Mouse (Mus musculus): ENCODE measurements around the gene Spesp1. TPM values are rescaled to one million over a fixed set of nuclear protein-coding genes. Genes with fewer than 3 reads are reported as not detected.

The Spesp1 gene
- polyA plus RNA-seq, 1 experiment from 2014 or later = not detected

DNA sequence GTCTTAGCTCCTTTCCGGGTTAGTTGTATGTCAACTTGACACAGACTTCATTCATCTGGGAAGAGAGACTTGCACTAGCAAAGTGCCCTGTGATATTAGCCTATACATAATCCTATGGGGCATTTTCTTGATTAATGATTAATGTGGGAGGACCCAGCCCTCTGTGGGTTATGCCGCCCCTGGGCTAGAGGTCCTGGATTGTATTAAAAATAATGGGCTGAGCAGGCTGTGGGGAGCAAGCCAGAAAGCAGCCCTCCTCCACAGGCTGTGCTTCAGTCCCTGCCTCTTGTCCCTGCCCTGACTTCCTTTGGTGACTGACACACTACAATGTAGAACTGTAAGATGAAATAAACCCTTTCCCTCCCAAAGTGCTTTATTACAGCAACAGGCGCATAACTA is 37.4 kb downstream of the Spesp1 start:
- Histone ChIP-seq H3K4me1 (peaks cover 7% of the 10 kb centered on the region; the same call in 1 of the 2 replicates), H3K36me3 (no peaks in the 10 kb centered on the region), H3K9me3 (no peaks in the 10 kb centered on the region), H3K27ac (no peak overlapping the region), H3K27me3 (0 out of 2 replicates have a peak, but pooled peaks cover 6% of the 10 kb centered on the region), H3K9ac (no peak overlapping the region), H3K4me2 (replicated peaks) (peak overlapping the region; percentile 55), H3K4me3 (no peak overlapping the region)
- ATAC-seq (ENCODE audit: low FRiP score, low read depth) = no peak; the same call in 1 of the 2 replicates
- 34% methylated on average over 3 of the region's 3 CpGs for WGBS

DNA sequence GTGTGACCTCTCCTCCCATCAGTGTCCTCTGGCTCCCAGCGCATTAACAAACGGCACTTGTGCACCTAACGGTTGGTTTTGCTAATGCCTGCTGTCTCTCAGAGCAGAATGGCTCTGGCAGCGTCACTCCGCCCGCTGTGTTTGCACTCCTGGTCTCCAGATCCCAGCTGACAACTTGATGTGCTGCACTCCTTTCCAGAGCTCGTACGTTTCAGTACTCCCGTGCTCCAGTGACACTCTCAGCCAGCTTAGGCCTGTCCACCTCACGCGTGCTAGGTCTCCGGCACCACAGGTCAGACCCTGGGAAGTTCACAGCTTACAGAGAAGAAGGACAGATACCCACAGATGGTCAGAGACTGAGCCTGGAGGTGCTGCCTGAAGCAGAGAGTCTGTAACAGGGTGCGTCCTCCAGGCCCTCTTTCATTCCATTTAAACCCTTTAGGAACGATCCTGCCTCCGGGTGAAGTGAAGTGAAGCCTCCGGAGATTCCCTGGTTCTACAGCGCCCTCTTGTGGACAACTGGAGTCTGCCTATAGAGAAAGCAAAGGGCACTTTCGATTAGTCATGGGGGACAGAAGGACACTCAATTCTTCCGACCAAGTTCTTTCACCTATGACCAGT is 37.9 kb downstream of the Spesp1 start:
- peak overlapping the region; percentile 55 for H3K4me2 ChIP-seq (replicated peaks)
- H3K36me3 ChIP-seq = no peaks in the 10 kb centered on the region
- H3K9ac ChIP-seq = no peak overlapping the region
- peaks cover 7% of the 10 kb centered on the region; the same call in 1 of the 2 replicates for H3K4me1 ChIP-seq
- H3K27me3 ChIP-seq = 0 out of 2 replicates have a peak, but pooled peaks cover 6% of the 10 kb centered on the region
- no peak overlapping the region for H3K27ac ChIP-seq
- peak overlapping the region; percentile 8; the same call in 1 of the 2 replicates for H3K4me3 ChIP-seq
- H3K9me3 ChIP-seq = no peaks in the 10 kb centered on the region
- peak; percentile 36 for ATAC-seq (ENCODE audit: low FRiP score, low read depth)
- WGBS = 21% methylated on average over 19 of the region's 19 CpGs

DNA sequence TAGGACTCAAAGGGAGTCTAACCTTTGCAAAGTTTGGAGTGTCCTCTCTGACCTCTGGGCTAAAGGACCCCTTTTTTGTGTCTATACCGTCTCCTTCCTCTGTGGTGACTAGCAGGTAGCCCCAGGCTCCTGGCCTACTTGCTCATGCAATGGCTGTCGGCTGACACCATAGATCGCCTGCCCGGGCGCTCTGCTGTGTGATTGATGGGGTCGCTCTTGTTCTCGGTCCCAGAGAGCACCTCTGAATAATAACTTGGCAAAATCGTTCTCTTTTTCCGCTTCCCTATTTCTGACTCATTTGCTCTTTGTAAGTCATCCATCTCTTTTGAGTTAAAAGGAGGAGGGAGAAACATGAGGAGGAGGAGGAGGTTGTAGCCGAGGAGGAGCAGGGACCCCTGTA is 42.0 kb downstream of the Spesp1 start:
- WGBS = 65% methylated on average over 10 of the region's 10 CpGs
- Histone ChIP-seq H3K4me3 (no peak overlapping the region), H3K27ac (no peak overlapping the region), H3K4me1 (peaks cover 7% of the 10 kb centered on the region; the same call in 1 of the 2 replicates), H3K4me2 (replicated peaks) (no peak overlapping the region), H3K9me3 (no peaks in the 10 kb centered on the region), H3K9ac (no peak overlapping the region), H3K27me3 (0 out of 2 replicates have a peak, but pooled peaks cover 3% of the 10 kb centered on the region), H3K36me3 (no peaks in the 10 kb centered on the region)
- no peak for ATAC-seq (ENCODE audit: low FRiP score, low read depth)

DNA sequence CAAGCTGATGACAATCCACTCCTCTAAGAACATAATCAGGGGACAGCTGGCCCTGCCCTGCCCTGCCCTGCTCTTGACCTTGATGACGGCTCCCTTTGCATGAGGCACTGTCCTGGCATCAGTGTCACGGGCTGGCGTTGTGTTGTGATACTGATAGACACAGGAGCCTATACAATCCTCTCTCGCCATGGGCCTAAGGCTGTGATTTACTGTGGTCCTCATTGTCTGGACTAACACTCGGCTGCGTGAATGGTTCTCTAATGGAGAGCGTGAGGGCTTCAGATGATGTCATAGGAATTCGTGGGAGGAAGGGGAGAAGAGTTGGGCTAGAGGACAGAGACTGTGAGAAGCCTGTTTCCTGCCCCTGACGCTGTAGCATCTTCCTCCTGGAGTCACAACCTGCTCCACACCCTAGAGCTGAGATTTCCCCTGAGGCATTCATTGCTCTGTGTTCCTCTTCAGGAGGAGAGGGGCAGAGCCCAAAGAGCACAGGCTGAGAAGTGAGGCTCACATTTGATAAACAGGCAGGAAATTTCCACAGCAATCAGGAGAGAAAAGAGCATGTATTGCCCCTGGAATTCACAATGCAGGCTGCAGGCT is 44.5 kb downstream of the Spesp1 start:
- H3K4me2 ChIP-seq (replicated peaks) = no peak overlapping the region
- no peak overlapping the region for H3K27ac ChIP-seq
- H3K4me3 ChIP-seq = no peak overlapping the region
- H3K9me3 ChIP-seq = no peaks in the 10 kb centered on the region
- ATAC-seq (ENCODE audit: low FRiP score, low read depth) = no peak
- 0 out of 2 replicates have a peak, but pooled peaks cover 3% of the 10 kb centered on the region for H3K4me1 ChIP-seq
- no peaks in the 10 kb centered on the region for H3K36me3 ChIP-seq
- 57% methylated on average over 9 of the region's 9 CpGs for WGBS
- no peaks in the 10 kb centered on the region for H3K27me3 ChIP-seq
- H3K9ac ChIP-seq = no peak overlapping the region

DNA sequence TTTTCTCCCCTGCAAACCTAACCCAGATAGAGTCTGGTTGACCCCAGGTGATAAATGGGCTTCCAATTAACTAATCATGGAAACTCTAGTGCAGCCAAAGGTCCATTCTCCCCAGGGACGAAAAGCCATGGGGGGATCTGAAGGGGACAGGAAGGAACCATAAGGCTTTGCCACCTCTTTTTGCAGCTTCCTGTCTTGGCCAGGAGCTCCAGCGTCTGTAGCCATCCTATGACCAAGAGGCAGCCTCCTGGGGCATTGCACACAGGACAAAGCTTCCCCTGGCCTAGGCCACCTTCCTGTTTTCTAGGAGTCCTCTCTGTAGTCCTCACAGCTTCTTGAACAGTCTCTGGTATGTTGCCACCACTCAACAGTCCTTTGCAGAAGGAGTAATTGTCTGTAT is 46.5 kb downstream of the Spesp1 start:
- no peak overlapping the region for H3K4me2 ChIP-seq (replicated peaks)
- WGBS = 80% methylated on average over 2 of the region's 2 CpGs
- no peak for ATAC-seq (ENCODE audit: low FRiP score, low read depth)

DNA sequence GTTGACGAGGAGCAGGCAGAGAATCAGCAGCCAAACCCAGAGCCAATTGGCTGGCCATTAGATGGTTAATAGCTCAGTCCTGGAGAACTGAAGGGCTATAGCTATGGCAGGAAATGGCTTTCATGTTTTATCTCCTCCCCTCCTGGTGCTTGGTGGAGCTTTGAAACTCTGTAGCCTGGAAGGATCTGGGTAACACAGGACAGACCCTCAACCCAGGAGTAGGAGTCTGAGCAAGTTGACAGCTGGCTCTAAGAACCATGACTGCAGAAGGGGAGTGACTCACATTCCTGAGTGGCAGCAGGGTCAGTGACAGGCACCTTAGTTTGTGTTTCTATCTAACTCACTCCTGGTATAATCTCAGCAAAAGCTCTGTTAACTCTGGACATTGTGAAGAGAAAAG is 49.4 kb downstream of the Spesp1 start:
- Histone ChIP-seq H3K27me3 (no peaks in the 10 kb centered on the region), H3K9ac (no peak overlapping the region), H3K4me2 (replicated peaks) (no peak overlapping the region), H3K36me3 (no peaks in the 10 kb centered on the region), H3K4me1 (0 out of 2 replicates have a peak, but pooled peaks cover 5% of the 10 kb centered on the region), H3K27ac (no peak overlapping the region), H3K9me3 (no peaks in the 10 kb centered on the region), H3K4me3 (no peak overlapping the region)
- 17% methylated on average over 1 of the region's 1 CpGs for WGBS
- ATAC-seq (ENCODE audit: low FRiP score, low read depth) = no peak

More for the DNA sequence above, 46.5 kb downstream of the Spesp1 start:
- H3K4me3 ChIP-seq = no peak overlapping the region
- 0 out of 2 replicates have a peak, but pooled peaks cover 5% of the 10 kb centered on the region for H3K4me1 ChIP-seq
- H3K27me3 ChIP-seq = no peaks in the 10 kb centered on the region
- H3K36me3 ChIP-seq = no peaks in the 10 kb centered on the region
- H3K9me3 ChIP-seq = no peaks in the 10 kb centered on the region
- H3K27ac ChIP-seq = no peak overlapping the region
- H3K9ac ChIP-seq = no peak overlapping the region

DNA sequence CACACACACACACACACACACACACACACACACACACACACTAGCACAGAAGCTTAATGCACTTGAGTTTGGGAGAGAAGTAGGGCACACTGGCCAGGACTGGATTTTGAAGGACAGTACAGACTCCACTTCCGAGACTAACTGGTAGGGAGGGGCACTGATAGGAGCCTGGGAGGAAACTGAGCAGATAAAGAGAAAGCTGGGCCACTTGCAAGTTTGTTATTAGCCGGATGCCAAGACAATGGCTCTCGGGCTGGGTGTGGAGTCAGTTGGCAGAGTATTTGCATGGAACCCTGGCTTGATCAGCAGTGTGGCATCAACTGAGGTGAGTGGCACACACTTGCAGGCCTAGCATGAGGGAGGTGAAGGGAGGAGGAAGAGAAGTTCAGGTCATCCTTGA is 51.0 kb downstream of the Spesp1 start:
- no peak overlapping the region for H3K9ac ChIP-seq
- no peak overlapping the region for H3K4me2 ChIP-seq (replicated peaks)
- H3K27ac ChIP-seq = no peak overlapping the region
- ATAC-seq (ENCODE audit: low FRiP score, low read depth) = no peak
- no peaks in the 10 kb centered on the region for H3K9me3 ChIP-seq
- WGBS = 71% methylated on average over 3 of the region's 3 CpGs
- no peak overlapping the region for H3K4me3 ChIP-seq
- no peaks in the 10 kb centered on the region for H3K27me3 ChIP-seq
- no peaks in the 10 kb centered on the region for H3K36me3 ChIP-seq
- H3K4me1 ChIP-seq = 0 out of 2 replicates have a peak, but pooled peaks cover 5% of the 10 kb centered on the region

DNA sequence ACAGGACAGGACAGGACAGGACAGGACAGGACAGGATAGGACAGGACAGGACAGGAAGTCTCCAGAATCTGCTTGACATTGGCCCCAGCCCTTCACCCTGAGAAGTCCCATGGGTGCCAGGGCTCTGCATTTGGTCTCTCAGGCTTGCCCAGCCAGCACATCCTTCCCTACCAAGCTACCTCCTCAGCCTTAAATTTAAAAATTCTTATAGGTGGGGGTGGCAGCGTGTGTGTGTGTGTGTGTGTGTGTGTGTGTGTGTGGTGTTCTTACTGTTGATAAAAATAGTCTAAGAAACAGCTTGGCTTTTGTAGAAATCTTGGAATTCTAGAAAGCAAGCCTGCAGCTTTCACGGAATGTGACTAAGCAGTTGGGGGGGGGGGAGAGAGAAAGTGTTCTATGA is 52.0 kb downstream of the Spesp1 start:
- no peak overlapping the region for H3K27ac ChIP-seq
- ATAC-seq (ENCODE audit: low FRiP score, low read depth) = no peak
- H3K4me2 ChIP-seq (replicated peaks) = no peak overlapping the region
- no peak overlapping the region for H3K9ac ChIP-seq
- 67% methylated on average over 2 of the region's 2 CpGs for WGBS
- H3K9me3 ChIP-seq = no peaks in the 10 kb centered on the region
- 0 out of 2 replicates have a peak, but pooled peaks cover 5% of the 10 kb centered on the region for H3K4me1 ChIP-seq
- no peaks in the 10 kb centered on the region for H3K27me3 ChIP-seq
- H3K36me3 ChIP-seq = no peaks in the 10 kb centered on the region
- H3K4me3 ChIP-seq = no peak overlapping the region

DNA sequence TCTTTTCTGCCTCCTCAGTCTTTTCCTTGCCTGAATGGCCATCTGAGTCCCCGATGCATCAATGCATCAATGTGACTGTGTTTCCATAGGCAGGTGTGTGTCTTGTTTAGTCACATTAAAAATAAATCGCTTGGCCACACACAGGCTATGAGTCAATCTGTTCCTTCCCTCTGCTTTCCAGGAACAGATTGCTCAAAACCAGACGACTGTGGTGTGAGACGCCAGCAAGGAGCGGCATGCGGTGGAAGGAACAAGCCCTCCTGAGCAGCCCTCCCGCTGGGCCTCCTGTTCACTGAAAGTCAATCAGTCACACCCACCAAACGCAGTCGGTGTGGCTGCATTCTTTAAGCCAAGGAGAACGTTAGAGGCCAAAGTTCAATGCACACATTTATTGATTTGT is 59.5 kb downstream of the Spesp1 start:
- Histone ChIP-seq H3K36me3 (no peaks in the 10 kb centered on the region), H3K4me3 (no peak overlapping the region), H3K27me3 (no peaks in the 10 kb centered on the region), H3K27ac (no peak overlapping the region), H3K9ac (no peak overlapping the region), H3K4me1 (peaks cover 7% of the 10 kb centered on the region), H3K9me3 (no peaks in the 10 kb centered on the region), H3K4me2 (replicated peaks) (no peak overlapping the region)
- 12% methylated on average over 10 of the region's 10 CpGs for WGBS
- no peak for ATAC-seq (ENCODE audit: low FRiP score, low read depth)

DNA sequence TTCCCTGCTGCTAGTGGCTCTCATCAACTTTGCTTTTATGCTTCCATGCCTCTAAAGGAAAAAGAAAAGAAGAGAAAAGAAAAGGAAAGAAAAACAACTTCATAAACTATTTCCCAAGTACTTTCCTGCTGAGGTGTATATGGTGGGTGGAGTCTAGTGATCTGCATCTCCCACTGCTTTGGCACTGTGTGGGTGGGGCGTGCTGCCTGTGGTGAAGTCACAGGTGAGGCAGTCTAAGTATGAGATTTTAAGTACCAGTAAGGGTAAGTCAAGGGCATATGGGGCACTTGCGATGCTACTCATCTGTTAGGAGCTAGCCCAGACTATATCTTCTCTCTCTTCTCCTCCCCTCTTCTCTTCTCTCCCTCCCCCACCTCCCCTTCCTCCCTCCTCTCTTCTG is 60.0 kb downstream of the Spesp1 start:
- Histone ChIP-seq H3K27me3 (no peaks in the 10 kb centered on the region), H3K27ac (no peak overlapping the region), H3K4me3 (no peak overlapping the region), H3K4me2 (replicated peaks) (no peak overlapping the region), H3K9me3 (no peaks in the 10 kb centered on the region), H3K4me1 (peaks cover 7% of the 10 kb centered on the region), H3K9ac (no peak overlapping the region), H3K36me3 (no peaks in the 10 kb centered on the region)
- no peak for ATAC-seq (ENCODE audit: low FRiP score, low read depth)
- WGBS = 81% methylated on average over 2 of the region's 2 CpGs

Data from limb, embryonic 13.5 days (tissue).